Mouse (Mus musculus) lung, adult 2 months (tissue): ENCODE data around the gene Il2ra. TPM values are rescaled to one million over a fixed set of nuclear protein-coding genes. Genes with fewer than 3 reads are reported as not detected.

ENCODE experiments used
- DNase-seq: peaks from one replicate; pipeline ENCODE4 v3.0.0; 2022
- H3K4me1 ChIP-seq: fragments of 200-500 bp; 2 replicates; pipeline ENCODE4 v1.6.1; 2011; ENCODE audit warnings: low read length; ENCODE audit not compliant: control insufficient read depth, insufficient read depth
- H3K4me3 ChIP-seq: fragments of 200-500 bp; replicated peaks from 2 replicates; pipeline ENCODE3; 2011; ENCODE audit warnings: low read depth, mild to moderate bottlenecking, control low read depth, low read length; ENCODE audit errors: extremely low read depth
- CTCF ChIP-seq: fragments of 200-500 bp; IDR thresholded peaks from 2 replicates; pipeline ENCODE4 v1.5.1; 2011; ENCODE audit warnings: mild to moderate bottlenecking, low read length, control low read depth; ENCODE audit not compliant: insufficient read depth
- POLR2A ChIP-seq: fragments of 200-500 bp; IDR thresholded peaks from 2 replicates; pipeline ENCODE4 v1.6.1; 2011; ENCODE audit warnings: low read depth, mild to moderate bottlenecking, control low read depth, low read length, borderline replicate concordance; ENCODE audit errors: extremely low read depth
- WGBS: fragments of 180-500 bp; shearing (Covaris S2); methylation state at CpG from one replicate; pipeline ENCODE4 v1.1.7; 2018; 5-methylcytosine and 5-hydroxymethylcytosine counted together
- polyA plus RNA-seq: library from polyadenylated mRNA; depleted of rRNA; stranded (reverse); fragments of >200 nt; gene quantifications from 2 replicates; pipeline ENCODE4 v1.2.3, GENCODE M21; 2012

The Il2ra gene
- polyA plus RNA-seq, 1 experiment, result 0.30 TPM

DNA sequence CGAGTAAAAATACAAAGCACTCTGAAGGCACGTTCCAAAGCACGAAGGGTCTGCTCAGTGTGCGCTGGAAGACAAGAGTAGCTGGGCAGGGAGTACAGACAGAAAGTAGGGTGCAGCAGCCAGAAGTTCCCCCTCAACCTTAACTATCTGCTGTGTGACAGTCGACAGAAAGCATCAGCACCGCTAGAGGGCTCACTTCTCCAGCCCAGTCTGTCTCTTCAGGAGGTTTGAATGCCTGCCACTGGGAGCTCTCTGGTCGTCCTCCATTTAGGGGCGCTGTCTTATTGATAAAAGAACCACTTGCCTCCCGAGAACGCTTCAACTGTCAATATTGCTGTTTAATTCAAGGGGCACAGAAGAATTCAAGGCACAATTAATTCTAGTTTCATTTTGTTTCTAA is 21.4 kb downstream of the Il2ra start:
- no peaks in the 10 kb centered on the region for H3K4me1 ChIP-seq
- 3% methylated on average over 10 of the region's 10 CpGs for WGBS
- peak; percentile 58 for DNase-seq
- TF ChIP-seq POLR2A (no peak), CTCF (peak; percentile 88)
- H3K4me3 ChIP-seq, result no peak overlapping the region

GRCm38 (mm10) chr2:11664367-11664766 is 21.8 kb downstream of the Il2ra start:
- WGBS, result 42% methylated on average over 6 of the region's 6 CpGs
- no peaks in the 10 kb centered on the region for H3K4me1 ChIP-seq
- no peak overlapping the region for H3K4me3 ChIP-seq
- TF ChIP-seq POLR2A, result no peak
- TF ChIP-seq CTCF, result no peak
- DNase-seq, result peak; percentile 22

GRCm38 (mm10) chr2:11664806-11665205 is 22.2 kb downstream of the Il2ra start:
- DNase-seq, result no peak
- H3K4me1 ChIP-seq, result no peaks in the 10 kb centered on the region
- 83% methylated on average over 4 of the region's 4 CpGs for WGBS
- no peak overlapping the region for H3K4me3 ChIP-seq
- TF ChIP-seq CTCF (no peak), POLR2A (no peak)

- no peak for DNase-seq
- H3K4me3 ChIP-seq, result no peak overlapping the region
- no peak for TF ChIP-seq CTCF
- no peak for TF ChIP-seq POLR2A
- WGBS, result 70% methylated on average over 3 of the region's 3 CpGs
- H3K4me1 ChIP-seq, result no peaks in the 10 kb centered on the region
Measured at GRCm38 (mm10) chr2:11665326-11665725, 22.7 kb downstream of the Il2ra start.

DNA sequence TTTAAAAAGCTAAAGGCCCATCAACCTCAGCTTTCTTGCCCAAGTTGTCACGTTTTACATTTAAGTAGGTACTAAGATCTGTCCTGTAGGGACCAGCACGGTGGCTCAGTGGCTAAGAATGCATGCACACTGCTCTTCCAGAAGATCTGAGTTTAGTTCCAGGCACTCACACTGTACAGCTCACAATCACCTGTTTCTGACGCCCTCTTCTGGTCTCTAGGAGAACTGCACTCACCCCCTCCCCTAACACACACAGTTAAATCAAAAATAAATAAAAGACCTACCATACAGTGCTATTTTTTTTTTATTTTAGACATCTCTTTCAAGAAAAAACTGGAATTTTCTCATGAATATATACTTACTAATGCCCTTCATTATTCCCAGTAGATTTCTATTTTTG is 29.5 kb downstream of the Il2ra start:
- WGBS, result 18% methylated on average over 3 of the region's 3 CpGs
- H3K4me1 ChIP-seq, result no peaks in the 10 kb centered on the region
- TF ChIP-seq POLR2A, result no peak
- peak; percentile 21; the same call in 1 of the 2 replicates for TF ChIP-seq CTCF
- no peak for DNase-seq
- H3K4me3 ChIP-seq, result no peak overlapping the region

DNA sequence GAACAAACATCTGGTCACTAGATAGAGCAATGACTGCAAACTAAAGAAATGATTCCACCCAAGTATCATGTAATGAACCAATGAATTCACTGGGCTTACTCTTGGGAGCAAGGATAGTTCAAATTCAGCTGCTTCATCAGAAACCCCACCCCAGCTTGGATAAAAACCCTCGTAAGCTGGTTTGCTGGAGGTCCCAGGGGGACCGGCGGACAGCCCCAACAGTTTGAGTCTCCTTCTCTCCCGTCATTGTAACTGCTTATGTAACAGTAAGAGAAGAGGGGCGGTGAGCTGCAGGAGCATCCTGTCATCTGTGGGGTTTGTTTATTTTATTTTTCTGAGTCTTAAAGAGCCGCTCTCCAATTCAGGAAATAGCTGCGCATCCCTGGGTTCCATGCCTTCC is 37.0 kb downstream of the Il2ra start:
- no peak for DNase-seq
- 39% methylated on average over 7 of the region's 7 CpGs for WGBS
- TF ChIP-seq CTCF (no peak), POLR2A (no peak)
- no peak overlapping the region for H3K4me3 ChIP-seq
- H3K4me1 ChIP-seq, result no peaks in the 10 kb centered on the region

DNA sequence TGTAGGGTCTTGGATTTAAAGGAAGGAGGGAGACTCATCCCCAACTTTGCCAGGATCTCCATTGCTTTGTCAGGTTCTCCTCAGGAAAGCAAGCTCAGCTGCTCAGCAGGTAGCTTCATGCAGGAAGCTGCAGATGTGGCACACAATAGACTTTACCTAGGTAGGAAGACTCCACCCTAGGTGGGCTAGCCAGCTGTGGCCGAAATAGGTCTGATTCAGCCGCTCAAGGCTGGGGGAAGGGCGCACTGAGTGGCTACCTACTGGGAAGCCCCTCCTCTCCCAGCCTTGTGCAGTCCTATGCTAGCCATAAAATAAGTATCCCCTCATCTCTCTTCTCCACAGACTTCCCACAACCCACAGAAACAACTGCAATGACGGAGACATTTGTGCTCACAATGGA is 40.1 kb downstream of the Il2ra start:
- no peak for TF ChIP-seq CTCF
- TF ChIP-seq POLR2A, result no peak
- no peak for DNase-seq
- H3K4me3 ChIP-seq, result no peak overlapping the region
- WGBS, result 63% methylated on average over 4 of the region's 4 CpGs
- H3K4me1 ChIP-seq, result no peaks in the 10 kb centered on the region

DNA sequence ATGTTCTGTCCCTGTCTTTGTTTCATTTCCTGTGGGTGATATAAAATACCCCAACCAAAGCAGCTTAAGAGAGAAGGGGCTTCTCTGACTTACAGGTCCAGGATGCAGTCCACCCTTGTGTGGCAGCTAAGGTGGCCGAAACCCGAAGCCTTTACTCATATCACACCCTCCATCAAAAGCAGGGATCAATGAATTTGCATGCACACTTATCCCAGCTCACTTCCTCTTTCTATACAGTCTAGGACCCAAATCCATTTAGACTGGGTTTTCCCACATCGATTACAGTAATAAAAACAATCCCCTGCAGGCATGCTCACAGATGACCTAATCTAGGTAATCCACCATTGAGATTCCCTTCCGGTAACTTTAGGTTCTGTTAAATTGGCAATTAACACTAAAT is 43.9 kb downstream of the Il2ra start:
- TF ChIP-seq POLR2A (no peak), CTCF (no peak)
- Histone ChIP-seq H3K4me1 (no peaks in the 10 kb centered on the region), H3K4me3 (no peak overlapping the region)
- WGBS, result 72% methylated on average over 4 of the region's 4 CpGs
- no peak for DNase-seq

DNA sequence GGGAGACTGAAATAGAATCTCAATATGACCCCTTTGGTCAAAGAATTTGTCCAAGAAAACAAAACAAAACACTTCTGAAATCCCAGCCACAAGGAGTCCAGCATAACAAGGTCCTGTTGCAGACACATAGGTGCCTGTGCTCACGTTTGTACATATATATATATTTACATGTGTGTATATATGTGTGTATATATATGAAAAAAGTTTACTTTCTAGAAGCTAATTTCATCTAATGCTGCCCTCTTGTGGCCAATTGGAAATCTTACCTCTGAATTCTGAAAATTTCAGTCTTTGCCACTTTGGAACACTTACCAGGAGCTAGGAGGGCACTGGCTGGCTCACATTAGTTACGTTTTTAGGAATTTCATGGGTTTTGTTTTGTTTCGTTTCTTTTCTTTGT is 44.8 kb downstream of the Il2ra start:
- WGBS, result 10% methylated on average over 3 of the region's 3 CpGs
- no peak for DNase-seq

GRCm38 (mm10) chr2:11690201-11690890 is 47.7 kb downstream of the Il2ra start:
- H3K4me3 ChIP-seq, result no peak overlapping the region
- no peaks in the 10 kb centered on the region for H3K4me1 ChIP-seq
- TF ChIP-seq CTCF (no peak), POLR2A (no peak)
- no peak for DNase-seq
- WGBS, result 51% methylated on average over 8 of the region's 8 CpGs

More for the DNA sequence above, 44.8 kb downstream of the Il2ra start:
- no peaks in the 10 kb centered on the region for H3K4me1 ChIP-seq
- no peak for TF ChIP-seq POLR2A
- H3K4me3 ChIP-seq, result no peak overlapping the region

DNA sequence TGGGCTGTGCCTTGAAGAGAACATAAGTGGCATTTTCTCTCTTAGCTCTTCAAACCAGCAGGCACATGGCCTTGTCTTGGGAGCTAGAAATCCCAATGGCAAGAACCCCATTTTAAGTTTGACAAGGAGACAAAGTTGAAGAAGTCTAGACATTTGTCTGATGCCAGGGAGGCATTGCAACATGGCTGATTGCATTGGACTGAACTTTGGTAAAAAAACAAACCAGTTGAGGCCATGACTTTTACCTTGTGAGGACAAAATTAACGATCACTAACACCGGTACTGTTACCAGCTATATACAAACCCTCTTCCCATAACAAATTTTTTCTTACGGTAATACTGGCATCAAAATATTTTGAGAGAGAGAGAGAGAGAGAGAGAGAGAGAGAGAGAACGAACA is 50.7 kb downstream of the Il2ra start:
- DNase-seq, result no peak
- Histone ChIP-seq H3K4me1 (no peaks in the 10 kb centered on the region), H3K4me3 (no peak overlapping the region)
- no peak for TF ChIP-seq CTCF
- no peak for TF ChIP-seq POLR2A
- WGBS, result 92% methylated on average over 4 of the region's 4 CpGs
